Mouse (Mus musculus): ENCODE measurements around the gene Mgat5.

DNA sequence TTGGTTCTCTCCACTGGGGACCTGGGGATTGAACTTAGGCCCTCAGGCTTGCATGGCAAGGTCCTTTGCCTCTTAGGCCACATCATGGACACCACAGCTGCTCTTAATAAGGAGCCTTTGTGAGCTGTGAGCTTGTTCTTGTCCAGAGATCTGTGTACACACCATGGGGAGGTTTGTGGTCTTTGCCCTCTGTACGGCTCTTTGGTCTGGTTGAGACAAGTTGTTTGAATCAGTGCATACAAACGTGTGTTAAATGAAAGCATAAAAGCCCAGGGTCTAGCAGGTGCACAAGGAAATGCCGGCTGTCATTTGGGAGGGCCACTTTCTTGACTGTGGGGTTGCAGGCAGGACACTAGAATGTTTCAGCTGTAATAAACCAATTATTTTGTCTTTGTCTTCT is 64.5 kb downstream of the Mgat5 start:
- TF ChIP-seq TAL1 (IDR thresholded peaks at IDR 0.05; ENCODE audit: low read length) (no peak), GATA1 (IDR thresholded peaks at IDR 0.05; ENCODE audit: low read length) (no peak)

All from erythroblast, embryonic 14.5 days (primary cell).